Mouse (Mus musculus): ENCODE results near the gene Pex5.

Gene Pex5

DNA sequence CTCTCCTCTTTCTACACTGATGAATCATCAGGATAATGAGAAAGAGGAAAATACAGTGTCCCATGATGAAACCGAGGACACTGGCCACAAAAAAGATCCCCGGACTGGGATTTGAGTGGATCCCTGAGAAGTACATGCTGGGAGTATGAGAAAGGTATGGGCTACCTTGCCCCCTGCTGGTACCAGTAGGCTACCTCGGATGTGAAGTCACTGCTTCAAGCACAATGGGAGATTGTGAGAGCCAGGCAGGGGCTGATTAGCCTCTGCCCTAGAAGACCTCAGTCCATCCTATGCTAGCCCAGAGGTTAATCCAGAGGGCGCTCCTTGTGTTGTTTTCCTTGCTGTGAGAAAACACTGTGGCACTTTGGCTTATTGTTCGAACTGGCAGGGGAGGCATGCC is 50.5 kb downstream of the Pex5 start:
- in situ Hi-C loops (cut with MboI, MseI): no loop called here

DNA sequence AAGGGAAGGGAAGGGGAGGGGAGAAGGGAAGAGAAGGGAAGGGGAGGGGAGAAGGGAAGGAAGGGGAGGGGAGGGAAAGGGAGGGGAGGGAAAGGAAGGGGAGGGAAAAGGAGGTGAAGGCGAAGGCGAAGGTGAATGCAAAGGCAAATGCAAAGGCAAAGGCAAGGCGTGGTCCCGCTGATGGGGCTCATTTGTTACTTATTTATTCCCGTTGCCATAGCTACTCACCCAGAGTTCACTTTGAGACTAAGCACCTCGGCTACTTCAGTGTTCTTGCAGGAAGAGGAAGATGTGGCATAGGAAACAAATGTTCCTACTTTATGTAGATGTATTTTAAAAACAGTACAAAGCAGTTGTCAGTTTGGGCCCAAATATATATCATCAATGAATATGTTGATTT is 54.3 kb downstream of the Pex5 start:
- in situ Hi-C loops (cut with MboI, MseI): no loop called here

DNA sequence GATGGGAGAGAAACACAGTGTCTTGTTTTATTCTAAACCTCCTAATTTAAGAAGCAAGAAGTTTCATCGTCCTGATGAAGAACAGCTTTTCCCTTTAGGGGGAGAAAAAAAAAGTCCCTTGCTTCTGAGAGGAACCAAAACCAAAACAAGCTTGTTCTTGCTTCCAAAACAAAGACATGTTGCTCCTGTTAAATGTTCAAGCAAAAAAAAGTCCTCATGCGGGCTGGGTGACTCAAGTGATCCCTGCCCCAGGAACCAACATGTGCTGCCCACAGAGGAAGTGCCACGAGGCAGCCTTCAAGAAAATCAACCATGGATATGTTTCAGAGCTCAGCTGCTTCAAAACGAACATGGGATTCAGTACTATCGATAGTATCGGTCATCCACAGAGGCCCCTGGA is 55.9 kb downstream of the Pex5 start:
- in situ Hi-C loops (cut with MboI, MseI): no loop called here

DNA sequence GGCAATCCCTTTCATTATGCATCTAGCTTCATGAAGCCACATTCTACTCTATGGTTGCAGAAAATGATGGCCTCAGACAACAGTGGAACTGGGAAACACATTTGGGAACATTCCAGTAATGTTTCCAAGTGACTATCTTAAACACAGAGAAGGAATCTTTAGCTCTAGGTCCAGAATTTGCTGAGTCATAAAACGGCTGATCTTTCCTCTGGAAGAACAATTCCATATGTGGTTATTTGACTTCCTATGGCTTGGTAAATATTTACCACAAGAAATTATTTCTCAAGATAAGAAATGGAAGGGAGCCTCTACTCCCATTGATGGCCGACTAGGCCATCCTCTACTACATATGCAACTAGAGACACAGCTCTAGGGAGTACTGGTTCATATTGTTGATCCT is 61.6 kb downstream of the Pex5 start:
- in situ Hi-C loops (cut with MboI, MseI): no loop called here
